Mouse (Mus musculus) heart, adult 2 months (tissue): ENCODE measurements around the gene 7530416G11Rik.

Experiments
- CTCF ChIP-seq: fragments of 200-600 bp; IDR thresholded peaks from 2 replicates; pipeline ENCODE4 v1.8.1; 2022; ENCODE audit warnings: antibody characterized with exemption, mild to moderate bottlenecking, moderate library complexity
- EP300 ChIP-seq: fragments of 200-500 bp; IDR thresholded peaks from 2 replicates; pipeline ENCODE4 v1.6.1; 2011; ENCODE audit warnings: low read depth, low read length, control low read depth; ENCODE audit not compliant: insufficient read depth

DNA sequence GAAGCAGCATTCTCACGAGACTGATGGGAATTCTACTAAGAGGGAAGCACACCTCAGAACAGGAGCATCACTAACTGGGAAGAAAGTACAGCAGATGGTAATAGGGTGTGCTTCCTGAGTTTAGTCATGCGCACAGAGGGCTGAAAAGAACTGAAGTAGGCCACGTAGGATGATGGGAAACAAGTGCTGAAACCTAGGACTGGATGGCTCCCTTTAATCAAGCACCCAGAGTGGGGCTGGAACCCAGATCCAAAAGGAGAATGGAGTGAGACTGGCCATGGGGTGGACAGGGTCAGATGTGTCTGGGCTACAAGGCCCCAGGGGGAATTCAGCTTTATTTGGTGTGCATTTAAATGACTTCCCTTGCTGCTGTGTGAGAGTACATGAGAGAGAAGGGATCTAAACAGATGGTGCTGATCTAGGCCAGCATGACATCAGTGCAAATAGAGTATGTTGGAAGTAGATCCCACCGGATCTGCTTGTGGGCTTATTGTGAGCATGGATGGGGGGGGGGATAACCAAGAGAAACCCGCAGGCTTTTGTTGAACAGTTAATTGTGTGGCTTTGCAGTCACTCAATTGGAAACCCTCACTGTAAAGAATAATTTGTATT lies 36.5 kb downstream of the 7530416G11Rik start:
- TF ChIP-seq CTCF = no peak
- TF ChIP-seq EP300 = no peak
